Mouse (Mus musculus): ENCODE data around the gene Rabgef1. TPM values are rescaled to one million over a fixed set of nuclear protein-coding genes. Genes with fewer than 3 reads are reported as not detected.

Gene Rabgef1
- total and polyA plus RNA-seq, 2 experiments: 11.8 to 13.1 TPM

DNA sequence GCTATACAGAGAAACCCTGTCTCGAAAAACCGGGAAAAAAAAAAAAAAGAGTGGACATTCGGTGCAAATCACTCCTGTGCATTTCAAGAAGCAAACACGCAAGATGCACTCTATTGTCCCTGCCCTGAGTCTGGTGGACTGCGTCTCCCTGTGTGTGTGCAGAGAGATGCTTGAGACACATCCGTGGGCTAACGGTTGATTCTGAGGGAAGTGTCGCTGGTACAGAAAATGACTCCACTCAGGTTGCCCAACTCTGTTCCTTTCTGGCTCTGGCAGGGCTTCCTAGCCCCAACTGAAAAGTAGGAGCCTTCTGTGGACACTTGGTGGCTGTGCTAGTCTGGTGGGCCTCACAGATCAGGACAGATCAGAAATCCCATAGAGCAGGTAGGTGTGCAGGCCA lies 64.7 kb downstream of the Rabgef1 start:
- Histone ChIP-seq H3K9ac (ENCODE audit: low read depth, low read length) (no peak overlapping the region), H3K79me2 (ENCODE audit: control insufficient read depth, insufficient read depth, low read length) (peaks cover 5% of the 10 kb centered on the region; the same call in 1 of the 2 replicates), H3K36me3 (ENCODE audit: control insufficient read depth, insufficient read depth, low read length) (peaks cover 70% of the 10 kb centered on the region), H3K4me1 (ENCODE audit: control insufficient read depth, insufficient read depth, low read length) (peaks cover 9% of the 10 kb centered on the region), H3K4me3 (ENCODE audit: insufficient read depth, low read depth, low read length) (no peak overlapping the region), H3K27ac (replicated peaks; ENCODE audit: insufficient read depth, low read depth, low read length) (no peak overlapping the region), H3K27me3 (ENCODE audit: control insufficient read depth, insufficient read depth, low read length) (no peaks in the 10 kb centered on the region)
- 97% methylated on average over 8 of the region's 8 CpGs for WGBS
- DNase-seq (ENCODE audit: extremely low read depth, low read depth, low spot score): no peak
- TF ChIP-seq CTCF (IDR thresholded peaks at IDR 0.05; ENCODE audit: low read depth, low read length) (no peak), POLR2A (IDR thresholded peaks at IDR 0.05; ENCODE audit: extremely low read depth, insufficient read depth, low read length) (no peak)

GRCm38 (mm10) chr5:130239236-130239635 lies 67.6 kb downstream of the Rabgef1 start:
- Histone ChIP-seq H3K9ac (ENCODE audit: low read depth, low read length) (no peak overlapping the region), H3K36me3 (ENCODE audit: control insufficient read depth, insufficient read depth, low read length) (peaks cover 68% of the 10 kb centered on the region), H3K4me1 (ENCODE audit: control insufficient read depth, insufficient read depth, low read length) (peaks cover 3% of the 10 kb centered on the region; the same call in 1 of the 2 replicates), H3K79me2 (ENCODE audit: control insufficient read depth, insufficient read depth, low read length) (no peaks in the 10 kb centered on the region; the same call in 1 of the 2 replicates), H3K4me3 (ENCODE audit: insufficient read depth, low read depth, low read length) (no peak overlapping the region), H3K27ac (replicated peaks; ENCODE audit: insufficient read depth, low read depth, low read length) (no peak overlapping the region), H3K27me3 (ENCODE audit: control insufficient read depth, insufficient read depth, low read length) (no peaks in the 10 kb centered on the region)
- DNase-seq (ENCODE audit: extremely low read depth, low read depth, low spot score): peak; percentile 86
- WGBS: 40% methylated on average over 7 of the region's 7 CpGs
- no peak for TF ChIP-seq POLR2A (IDR thresholded peaks at IDR 0.05; ENCODE audit: extremely low read depth, insufficient read depth, low read length)
- TF ChIP-seq CTCF (IDR thresholded peaks at IDR 0.05; ENCODE audit: low read depth, low read length): no peak

DNA sequence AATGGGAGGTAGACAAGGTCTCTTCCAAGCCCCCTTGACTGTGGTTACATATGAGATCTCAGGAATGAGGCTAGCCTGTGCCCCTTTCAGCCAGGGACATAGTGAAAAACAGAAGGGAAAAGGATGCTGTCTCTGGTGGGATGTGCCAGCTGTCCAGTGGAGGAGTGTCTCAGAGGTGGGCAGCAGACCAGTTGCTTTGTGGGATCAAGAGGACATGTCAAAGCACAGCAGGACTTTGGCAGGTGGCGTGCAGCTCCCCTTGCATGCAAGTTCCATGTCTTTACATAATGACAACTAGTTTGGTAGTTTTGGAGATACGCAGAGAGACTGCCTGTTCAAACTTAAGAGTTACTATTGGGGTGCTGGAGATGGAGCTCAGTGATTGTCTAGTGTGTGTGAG lies 68.3 kb downstream of the Rabgef1 start:
- H3K9ac ChIP-seq (ENCODE audit: low read depth, low read length): no peak overlapping the region
- no peak for TF ChIP-seq CTCF (IDR thresholded peaks at IDR 0.05; ENCODE audit: low read depth, low read length)
- 97% methylated on average over 2 of the region's 2 CpGs for WGBS
- H3K4me3 ChIP-seq (ENCODE audit: insufficient read depth, low read depth, low read length): no peak overlapping the region
- DNase-seq (ENCODE audit: extremely low read depth, low read depth, low spot score): no peak
- no peak overlapping the region for H3K27ac ChIP-seq (replicated peaks; ENCODE audit: insufficient read depth, low read depth, low read length)
- H3K4me1 ChIP-seq (ENCODE audit: control insufficient read depth, insufficient read depth, low read length): peaks cover 3% of the 10 kb centered on the region; the same call in 1 of the 2 replicates
- H3K27me3 ChIP-seq (ENCODE audit: control insufficient read depth, insufficient read depth, low read length): no peaks in the 10 kb centered on the region
- no peaks in the 10 kb centered on the region; the same call in 1 of the 2 replicates for H3K79me2 ChIP-seq (ENCODE audit: control insufficient read depth, insufficient read depth, low read length)
- H3K36me3 ChIP-seq (ENCODE audit: control insufficient read depth, insufficient read depth, low read length): peaks cover 70% of the 10 kb centered on the region

DNA sequence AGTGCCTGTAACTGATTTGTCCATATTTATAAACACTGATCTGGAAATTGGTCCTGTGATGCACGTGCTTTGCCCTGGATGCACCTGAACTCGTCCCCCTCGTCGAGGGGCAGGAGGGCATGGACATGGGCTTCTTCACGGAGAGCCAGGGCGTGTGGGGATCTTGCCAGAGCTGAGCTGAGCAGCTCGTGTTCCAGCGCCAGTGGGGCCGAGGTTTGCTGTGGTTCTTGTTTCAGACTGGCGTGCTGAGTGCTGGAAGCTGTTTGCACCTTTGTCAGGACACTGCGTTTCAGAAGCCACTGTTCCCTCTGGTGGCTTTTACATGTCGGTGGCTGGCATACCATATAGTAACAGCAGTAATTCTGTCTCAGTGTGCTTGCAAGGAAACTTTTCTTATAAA lies 69.8 kb downstream of the Rabgef1 start:
- Histone ChIP-seq H3K4me1 (ENCODE audit: control insufficient read depth, insufficient read depth, low read length) (peaks cover 6% of the 10 kb centered on the region; the same call in 1 of the 2 replicates), H3K9ac (ENCODE audit: low read depth, low read length) (no peak overlapping the region), H3K79me2 (ENCODE audit: control insufficient read depth, insufficient read depth, low read length) (no peaks in the 10 kb centered on the region; the same call in 1 of the 2 replicates), H3K4me3 (ENCODE audit: insufficient read depth, low read depth, low read length) (no peak overlapping the region), H3K27ac (replicated peaks; ENCODE audit: insufficient read depth, low read depth, low read length) (no peak overlapping the region), H3K36me3 (ENCODE audit: control insufficient read depth, insufficient read depth, low read length) (peaks cover 69% of the 10 kb centered on the region), H3K27me3 (ENCODE audit: control insufficient read depth, insufficient read depth, low read length) (no peaks in the 10 kb centered on the region)
- WGBS: 93% methylated on average over 12 of the region's 12 CpGs
- no peak for DNase-seq (ENCODE audit: extremely low read depth, low read depth, low spot score)
- no peak for TF ChIP-seq CTCF (IDR thresholded peaks at IDR 0.05; ENCODE audit: low read depth, low read length)
- no peak for TF ChIP-seq POLR2A (IDR thresholded peaks at IDR 0.05; ENCODE audit: extremely low read depth, insufficient read depth, low read length)

- Histone ChIP-seq H3K27me3 (ENCODE audit: control insufficient read depth, insufficient read depth, low read length) (no peaks in the 10 kb centered on the region), H3K4me3 (ENCODE audit: insufficient read depth, low read depth, low read length) (no peak overlapping the region), H3K36me3 (ENCODE audit: control insufficient read depth, insufficient read depth, low read length) (peaks cover 67% of the 10 kb centered on the region), H3K27ac (replicated peaks; ENCODE audit: insufficient read depth, low read depth, low read length) (no peak overlapping the region), H3K9ac (ENCODE audit: low read depth, low read length) (no peak overlapping the region), H3K4me1 (ENCODE audit: control insufficient read depth, insufficient read depth, low read length) (peaks cover 4% of the 10 kb centered on the region; the same call in 1 of the 2 replicates), H3K79me2 (ENCODE audit: control insufficient read depth, insufficient read depth, low read length) (peaks cover 3% of the 10 kb centered on the region; the same call in 1 of the 2 replicates)
- no peak for DNase-seq (ENCODE audit: extremely low read depth, low read depth, low spot score)
- 57% methylated on average over 5 of the region's 5 CpGs for WGBS
- TF ChIP-seq POLR2A (IDR thresholded peaks at IDR 0.05; ENCODE audit: extremely low read depth, insufficient read depth, low read length) (no peak), CTCF (IDR thresholded peaks at IDR 0.05; ENCODE audit: low read depth, low read length) (no peak)
Measured at GRCm38 (mm10) chr5:130247823-130248222, 76.2 kb downstream of the Rabgef1 start.

- WGBS: 4% methylated on average over 19 of the region's 19 CpGs
Measured at GRCm38 (mm10) chr5:130254164-130255016, 82.8 kb downstream of the Rabgef1 start.

More at GRCm38 (mm10) chr5:130254164-130255016, 82.8 kb downstream of the Rabgef1 start:
- Histone ChIP-seq H3K9ac (ENCODE audit: low read depth, low read length) (peak overlapping the region; percentile 87), H3K27ac (replicated peaks; ENCODE audit: insufficient read depth, low read depth, low read length) (peak overlapping the region; percentile 82), H3K4me3 (ENCODE audit: insufficient read depth, low read depth, low read length) (peak overlapping the region; percentile 81), H3K4me1 (ENCODE audit: control insufficient read depth, insufficient read depth, low read length) (peaks cover 6% of the 10 kb centered on the region), H3K79me2 (ENCODE audit: control insufficient read depth, insufficient read depth, low read length) (peaks cover 12% of the 10 kb centered on the region; the same call in 1 of the 2 replicates), H3K36me3 (ENCODE audit: control insufficient read depth, insufficient read depth, low read length) (peaks cover 35% of the 10 kb centered on the region), H3K27me3 (ENCODE audit: control insufficient read depth, insufficient read depth, low read length) (no peaks in the 10 kb centered on the region)
- peak; percentile 67 for DNase-seq (ENCODE audit: extremely low read depth, low read depth, low spot score)
- no peak for TF ChIP-seq POLR2A (IDR thresholded peaks at IDR 0.05; ENCODE audit: extremely low read depth, insufficient read depth, low read length)
- peak; percentile 29 for TF ChIP-seq CTCF (IDR thresholded peaks at IDR 0.05; ENCODE audit: low read depth, low read length)
